Mouse (Mus musculus) right cerebral cortex, postnatal 10 days (tissue): ENCODE measurements around the gene Cxcr5.

Experiments
- DNase-seq, 2 experiments: peaks; one replicate each; pipeline ENCODE4 v3.0.0; 2021; ENCODE audit warnings: low spot score in 2 of 2

Cxcr5 gene

DNA sequence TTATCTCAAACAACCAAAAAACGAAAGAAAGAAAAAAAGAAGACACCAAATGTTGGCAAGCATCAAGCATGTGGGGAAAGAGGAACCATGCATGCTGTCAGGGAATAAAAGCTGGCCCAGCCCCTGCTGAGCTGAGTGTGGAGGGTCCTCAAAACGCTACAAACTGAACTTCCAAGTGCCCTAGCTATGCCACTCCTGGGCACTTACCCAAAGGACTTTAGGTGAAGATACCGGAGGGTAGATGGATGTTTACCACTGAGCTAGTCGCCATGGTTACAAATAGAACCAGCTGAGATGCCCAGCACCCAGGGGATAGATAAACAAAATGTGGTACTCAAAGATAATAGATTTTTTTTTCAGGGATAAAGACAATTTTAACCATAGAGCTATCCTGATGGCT is at the start of gene Cxcr5:
Gene Cxcr5, minus strand, starts transcription at position 281 of the 400 bp plus-strand sequence.
- no peak for DNase-seq

DNA sequence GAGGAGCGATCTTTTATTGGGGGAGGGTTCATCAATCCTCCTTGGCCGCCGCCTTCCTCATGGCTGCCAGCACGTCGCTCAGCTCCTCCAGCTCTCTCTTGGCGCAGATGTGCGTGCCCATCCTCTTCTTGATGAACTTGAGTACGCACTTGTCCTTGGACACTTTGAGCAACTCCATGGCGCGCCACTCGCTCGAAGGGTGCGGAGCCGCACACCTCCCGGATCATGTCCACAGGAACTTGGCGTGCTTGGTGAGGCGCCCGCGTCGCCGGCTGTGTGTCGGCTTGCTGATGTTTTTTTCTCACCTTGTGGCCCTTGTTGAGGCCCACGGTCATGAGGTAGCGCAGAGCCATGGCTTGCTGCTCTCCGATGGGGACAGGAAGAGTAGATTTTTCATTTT is 48.7 kb upstream of the Cxcr5 start:
- DNase-seq: no peak

- no peak for DNase-seq
These were observed 45.6 kb upstream of the Cxcr5 start for GRCm38 (mm10) chr9:44607306-44607705.

DNA sequence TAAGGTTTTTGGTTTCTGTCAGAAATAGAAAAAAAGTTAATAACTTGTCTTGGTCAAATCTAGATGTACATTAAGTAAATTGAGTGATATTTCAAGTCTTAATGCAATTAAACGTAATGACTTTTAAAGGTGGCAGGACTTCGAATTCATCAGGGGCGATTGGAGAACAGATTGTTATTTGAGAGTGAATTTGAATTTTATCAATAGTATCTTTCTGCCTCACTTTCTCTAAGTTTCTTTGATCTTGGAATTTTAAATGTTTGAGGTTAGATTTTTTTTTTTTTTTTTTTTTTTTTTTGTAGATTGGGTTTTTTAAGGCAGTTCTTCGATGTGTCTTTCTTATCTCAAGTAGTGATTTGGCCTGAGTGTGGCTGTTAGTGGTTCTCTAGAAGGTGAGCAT is 45.0 kb upstream of the Cxcr5 start:
- no peak for DNase-seq

- DNase-seq: no peak
These were observed 44.0 kb upstream of the Cxcr5 start for GRCm38 (mm10) chr9:44605616-44606165.

- DNase-seq: peak; percentile 79 to 83
These were observed 43.3 kb upstream of the Cxcr5 start, which contains the start of gene Ddx6 for GRCm38 (mm10) chr9:44604779-44605615. Ddx6 (plus strand) TSS chr9:44604892.

DNA sequence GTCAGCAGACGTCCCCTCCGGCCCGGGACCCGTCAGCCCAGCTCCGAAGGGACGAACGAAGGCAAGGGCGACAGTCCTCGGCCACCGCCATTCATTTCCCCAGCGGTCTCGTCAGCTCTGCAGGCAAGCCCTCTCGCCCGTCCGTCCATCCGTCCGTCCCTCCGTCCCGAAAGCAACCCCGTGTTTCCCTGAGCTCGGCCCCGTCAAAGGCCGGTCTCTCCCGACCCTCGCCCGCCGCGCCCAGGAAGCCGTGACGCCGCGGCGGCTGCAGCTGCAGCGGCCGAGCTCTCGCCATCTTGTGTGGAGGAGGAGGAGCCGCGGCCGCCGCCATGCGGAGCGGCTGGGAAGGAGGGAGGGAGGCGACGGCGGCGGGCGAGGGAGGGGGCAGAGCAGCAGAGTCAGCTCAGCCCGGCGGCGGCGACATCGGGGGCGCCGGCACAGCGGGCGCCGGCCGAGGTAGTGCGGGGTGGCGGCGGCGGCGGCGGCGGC is 42.7 kb upstream of the Cxcr5 start:
- DNase-seq: peak; percentile 90

DNA sequence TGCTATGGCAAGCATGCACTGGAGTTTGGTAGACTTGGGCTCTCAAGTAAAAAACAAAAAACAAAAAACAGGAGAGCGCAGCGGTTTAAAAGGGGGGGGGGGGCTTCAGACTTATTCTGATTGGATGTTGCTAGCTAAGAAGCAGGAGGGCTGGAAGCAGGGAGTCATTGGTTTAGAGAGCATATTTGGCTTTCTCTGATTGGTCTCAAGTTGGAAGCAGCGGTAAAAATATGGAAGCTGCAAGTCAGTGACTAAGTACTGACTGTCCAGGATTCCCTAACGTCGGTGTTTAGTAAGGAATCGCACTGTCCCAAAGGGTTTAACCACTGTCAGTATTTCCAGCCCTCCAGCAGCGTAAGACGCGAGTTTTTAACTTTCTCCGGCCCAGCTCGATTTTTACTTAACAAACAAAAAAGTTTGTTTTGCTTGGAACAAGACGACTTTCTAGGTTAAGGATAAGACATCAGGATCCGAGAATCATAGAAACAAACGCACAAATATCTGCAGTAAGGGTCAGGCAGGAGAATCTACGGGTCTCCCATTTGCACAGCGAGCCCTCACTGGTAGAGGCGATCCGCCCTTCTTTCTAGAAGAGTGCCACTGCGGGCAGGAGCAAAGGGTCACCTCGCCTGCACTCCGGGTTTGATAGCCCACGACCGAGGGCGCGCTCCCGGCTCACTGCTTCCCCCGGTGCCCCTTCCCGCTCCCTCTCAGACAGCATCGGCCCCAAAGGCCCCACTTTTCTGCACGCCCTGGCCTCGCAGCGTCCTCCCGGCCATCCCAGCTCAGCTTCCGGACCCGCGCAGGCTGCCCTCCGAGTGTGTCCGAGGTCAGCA is 42.0 kb upstream of the Cxcr5 start:
- DNase-seq: peak; percentile 58 to 84

DNA sequence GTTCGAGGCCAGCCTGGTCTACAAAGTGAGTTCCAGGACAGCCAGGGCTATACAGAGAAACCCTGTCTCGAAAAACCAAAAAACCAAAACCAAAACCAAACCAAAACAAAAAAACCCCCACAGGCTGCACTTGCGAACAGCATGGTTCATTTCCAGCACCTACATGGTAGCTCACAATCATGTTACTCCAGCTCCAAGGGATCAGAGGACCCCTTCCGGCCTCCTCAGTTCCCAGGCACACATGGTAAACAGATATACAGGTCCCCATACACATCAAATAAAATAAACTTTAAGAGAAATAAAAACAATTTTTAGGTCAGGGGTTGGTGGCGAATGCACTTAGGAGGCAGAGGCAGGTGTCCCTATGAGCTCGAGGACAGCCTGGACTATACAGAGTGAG is 41.1 kb upstream of the Cxcr5 start:
- no peak for DNase-seq

GRCm38 (mm10) chr9:44600801-44601200 is 39.1 kb upstream of the Cxcr5 start:
- no peak for DNase-seq

DNA sequence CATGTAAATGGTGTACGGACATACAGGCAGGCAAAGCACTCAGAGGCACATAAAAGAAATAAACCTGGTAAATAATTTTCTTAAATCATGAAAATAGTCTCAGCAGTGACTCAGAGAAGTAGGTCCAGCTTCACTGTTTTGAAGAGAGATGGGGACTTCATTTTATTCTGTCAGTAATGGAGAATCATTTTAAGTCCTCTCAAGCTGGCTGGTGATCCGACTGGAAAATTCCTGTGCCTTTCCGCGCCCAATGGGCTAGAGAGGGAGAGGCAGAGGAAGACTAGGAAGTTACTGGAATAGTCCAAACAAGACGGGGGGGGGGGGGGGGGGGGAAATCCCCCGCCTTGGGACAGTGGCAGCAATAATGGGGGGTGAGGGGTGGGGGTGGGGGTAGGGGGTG is 37.9 kb upstream of the Cxcr5 start:
- no peak for DNase-seq

DNA sequence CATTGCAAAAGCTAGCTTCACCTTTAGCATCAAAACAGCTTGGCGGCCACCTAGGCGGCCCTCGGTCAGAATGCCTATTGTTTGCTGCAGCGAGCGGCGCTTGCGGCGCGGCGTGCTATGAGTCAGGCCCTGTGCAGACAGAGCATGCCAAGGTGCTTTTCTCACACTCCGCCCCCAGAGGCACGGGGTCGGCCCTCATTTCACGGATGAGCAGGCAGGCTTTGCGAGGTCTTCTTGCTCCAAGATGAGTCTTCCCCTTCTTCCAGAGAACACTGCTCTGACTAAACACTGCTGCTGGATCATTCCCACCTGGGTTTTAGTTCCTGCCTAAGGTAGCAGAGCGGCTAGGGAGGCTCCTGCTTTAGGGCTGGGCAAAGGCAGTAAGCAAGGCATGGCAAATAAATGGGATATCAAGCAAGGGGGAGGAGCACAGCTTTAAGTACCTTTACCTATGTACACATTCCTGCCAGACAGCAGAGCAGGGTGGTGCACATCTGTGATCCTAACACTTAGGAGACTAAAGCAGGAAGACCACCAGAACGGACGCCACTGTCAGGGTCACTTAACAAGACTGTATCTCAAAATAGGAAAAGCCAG is 37.3 kb upstream of the Cxcr5 start:
- peak in 1 of 2 experiments; percentile 36 for DNase-seq

- DNase-seq: no peak
These were observed 36.1 kb upstream of the Cxcr5 start for GRCm38 (mm10) chr9:44597742-44598141.

- no peak for DNase-seq
These were observed 33.9 kb upstream of the Cxcr5 start for GRCm38 (mm10) chr9:44595537-44595930.

DNA sequence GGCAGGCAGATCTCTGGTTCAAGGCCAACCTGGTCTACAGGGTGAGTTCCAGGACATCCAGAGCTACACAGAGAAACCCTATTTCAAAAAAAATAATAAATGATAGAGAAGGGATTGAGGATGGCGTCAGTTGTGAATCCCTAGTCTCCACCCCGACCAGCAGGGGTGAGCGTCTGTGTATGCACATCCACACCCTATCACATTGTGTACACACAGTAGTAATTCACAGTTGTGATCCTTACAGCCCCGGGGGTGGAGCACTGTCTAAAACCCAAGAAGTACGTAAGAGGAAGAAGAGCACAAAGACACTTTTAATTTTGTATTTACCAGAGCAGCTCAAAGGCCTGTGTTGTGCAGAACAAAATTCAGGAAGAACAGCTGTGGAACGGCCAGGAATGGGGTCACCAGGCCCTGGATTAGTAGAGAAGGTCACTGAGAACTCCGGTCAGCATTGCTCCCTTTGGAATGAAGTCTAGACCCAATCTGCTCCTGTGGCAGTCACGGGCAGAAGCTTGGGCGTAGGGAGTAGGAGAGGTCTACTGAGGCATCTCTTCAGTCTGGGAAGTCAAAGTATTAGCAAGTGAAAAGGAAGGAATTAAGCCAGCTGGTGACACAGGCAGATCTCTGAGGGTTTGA is 33.3 kb upstream of the Cxcr5 start:
- DNase-seq: no peak

DNA sequence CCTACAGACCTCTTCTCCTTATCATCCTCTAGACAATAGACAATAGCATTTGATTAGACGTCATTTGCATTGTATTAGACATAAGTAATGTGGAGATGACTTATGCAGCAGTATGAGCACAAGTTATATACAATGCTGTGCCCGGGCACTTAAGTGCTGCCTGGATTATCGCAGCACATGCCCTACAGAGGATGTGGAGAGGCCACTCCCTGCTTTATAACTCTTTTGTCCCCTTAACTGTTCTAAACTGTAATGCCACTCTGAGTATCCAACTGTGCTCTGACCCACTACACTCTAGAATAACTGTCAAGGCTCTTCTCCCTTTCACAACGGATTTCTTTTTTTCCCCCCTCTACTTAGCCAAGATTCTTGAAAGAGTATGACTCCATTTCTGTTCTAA is 32.2 kb upstream of the Cxcr5 start:
- no peak for DNase-seq

DNA sequence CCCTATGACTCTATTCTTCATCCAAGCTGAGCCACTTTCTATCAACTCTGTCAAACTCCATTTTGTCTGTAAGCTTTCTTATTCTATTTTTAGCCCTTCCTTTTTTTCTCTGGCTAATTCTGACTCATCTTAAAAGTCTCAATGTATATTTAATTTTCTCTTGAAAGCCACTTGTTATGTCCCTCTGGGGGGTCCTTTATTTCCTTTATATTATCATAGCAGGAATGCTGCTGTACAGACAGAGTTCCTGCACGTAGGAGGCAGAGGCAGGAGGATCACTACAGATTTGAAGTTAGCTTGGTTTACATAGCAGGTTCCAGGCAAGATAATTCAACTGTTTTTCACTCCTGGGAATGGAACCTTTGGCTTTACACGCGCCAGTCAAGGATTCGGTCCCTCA is 31.5 kb upstream of the Cxcr5 start:
- DNase-seq: no peak

DNA sequence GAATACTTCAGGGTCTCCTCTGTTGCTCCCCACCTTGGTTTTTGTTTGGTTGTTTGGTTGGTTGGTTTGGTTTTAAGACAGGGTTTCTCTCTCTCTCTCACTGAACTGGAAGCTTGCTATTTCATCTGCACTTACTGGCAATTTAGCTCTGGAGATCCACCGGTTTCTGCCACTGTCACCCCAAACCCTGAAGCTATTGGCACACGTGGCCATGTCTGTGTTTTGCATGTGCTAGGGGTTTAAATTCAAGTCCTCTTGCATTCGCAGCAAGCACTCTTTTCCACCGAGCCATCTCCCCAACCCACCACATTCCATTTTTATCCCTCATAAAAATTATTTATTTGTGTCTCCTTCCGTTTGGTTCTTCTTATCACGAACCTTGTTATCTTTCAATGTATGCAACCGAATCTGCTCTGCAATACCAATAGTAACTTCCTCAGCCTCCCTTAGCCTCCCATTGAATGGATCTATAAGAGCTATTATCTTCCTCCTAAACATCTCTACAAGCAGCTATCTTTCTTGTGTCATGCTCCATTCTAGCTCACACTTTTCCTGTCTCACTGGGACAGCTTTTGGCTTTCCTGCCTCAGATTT is 30.0 kb upstream of the Cxcr5 start:
- no peak for DNase-seq

DNA sequence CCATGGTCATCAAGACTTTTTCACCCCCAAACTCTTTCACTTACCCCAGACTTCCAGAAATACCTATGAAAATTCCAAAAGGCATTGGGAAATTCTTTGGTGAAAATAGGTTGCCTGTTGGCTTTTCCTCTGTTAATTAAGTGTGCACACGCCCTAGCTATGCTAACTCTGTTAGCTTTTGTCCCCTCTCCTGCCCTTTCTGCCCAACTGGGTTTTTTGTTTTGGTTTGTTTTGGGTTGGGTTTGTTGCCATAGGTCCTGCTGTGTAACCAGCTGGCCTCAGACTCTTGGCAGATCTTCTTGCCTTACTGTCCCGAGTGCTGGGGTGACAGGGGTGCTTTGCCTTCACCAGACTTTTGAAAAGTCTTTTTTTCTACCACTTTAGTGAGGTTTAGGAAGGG is 29.3 kb upstream of the Cxcr5 start:
- no peak for DNase-seq

DNA sequence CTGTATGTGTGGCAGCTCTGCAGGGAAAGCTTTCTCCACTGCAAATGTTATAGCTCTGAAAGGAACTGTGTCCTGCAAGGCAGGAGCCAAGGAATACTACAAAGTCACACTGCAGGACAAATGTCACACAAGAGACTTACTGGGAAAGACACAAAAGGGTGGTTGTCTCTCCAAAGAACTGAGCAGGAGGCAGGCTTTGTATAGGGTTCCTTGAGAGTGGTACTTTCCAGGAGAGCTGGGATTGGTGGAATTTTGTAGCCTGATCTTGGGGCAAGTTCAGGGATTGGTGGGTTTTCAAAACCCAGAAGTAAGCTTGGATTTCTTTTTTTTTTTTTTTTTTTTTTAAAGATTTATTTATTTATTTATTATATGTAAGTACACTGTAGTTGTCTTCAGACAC is 27.4 kb upstream of the Cxcr5 start:
- no peak for DNase-seq

DNA sequence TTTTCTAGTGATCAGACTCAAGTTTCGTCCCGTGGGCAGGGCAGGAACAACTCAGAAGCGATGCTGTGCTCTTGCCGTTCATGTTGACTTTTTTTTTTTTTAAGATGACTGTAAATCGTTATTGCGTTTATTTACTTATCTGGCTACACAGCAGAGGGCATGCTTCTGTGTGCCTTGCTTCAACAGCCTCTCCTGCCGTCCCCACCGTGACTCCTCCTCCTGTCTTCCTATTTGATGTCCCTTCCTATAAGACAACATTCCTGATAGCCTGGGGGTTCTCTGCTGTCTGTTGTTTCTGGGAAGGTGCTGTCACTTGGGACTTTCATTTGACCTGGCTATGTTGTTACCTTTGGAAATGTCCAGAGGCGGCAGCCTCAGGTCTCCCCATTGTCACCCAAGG is 26.9 kb upstream of the Cxcr5 start:
- no peak for DNase-seq
